Mouse (Mus musculus) gastrocnemius, postnatal 10 days (tissue): ENCODE measurements around the gene B4galt2. TPM values are rescaled to one million over a fixed set of nuclear protein-coding genes. Genes with fewer than 3 reads are reported as not detected.

ENCODE experiments used
- DNase-seq: peaks from one replicate; pipeline ENCODE4 v3.0.0; 2021; ENCODE audit warnings: mixed read lengths
- total RNA-seq, 2 experiments: library from RNA; stranded (reverse); gene quantifications; 2 replicates each; pipeline ENCODE4 v1.2.3; 2021

B4galt2 gene
- total RNA-seq, 2 experiments from 2014 or later = 12.3 to 15.0 TPM

- peak; percentile 50 for DNase-seq
Observed at GRCm38 (mm10) chr4:117834845-117835530, 48.3 kb downstream of the B4galt2 start.

GRCm38 (mm10) chr4:117834457-117834844, 48.8 kb downstream of the B4galt2 start, which contains the start of gene Slc6a9:
Gene Slc6a9, plus strand, starts transcription at chr4:117834506.
- no peak for DNase-seq

- DNase-seq = no peak
Observed at GRCm38 (mm10) chr4:117831920-117832691, 51.2 kb downstream of the B4galt2 start.

- no peak for DNase-seq
Observed at GRCm38 (mm10) chr4:117831499-117831898, 51.8 kb downstream of the B4galt2 start.

- DNase-seq = no peak
Observed at GRCm38 (mm10) chr4:117830801-117831200, 52.5 kb downstream of the B4galt2 start.

GRCm38 (mm10) chr4:117830124-117830551, 53.1 kb downstream of the B4galt2 start:
- DNase-seq = peak; percentile 73

- peak; percentile 72 for DNase-seq
Observed at GRCm38 (mm10) chr4:117829260-117830123, 53.8 kb downstream of the B4galt2 start.

- DNase-seq = no peak
Observed at GRCm38 (mm10) chr4:117828572-117829145, 54.6 kb downstream of the B4galt2 start.

Other genes with a start within 250 kb of the B4galt2 start
- 10 to 100 TPM; 18.8 to 22.7 TPM for gene Dmap1, start 201.2 kb downstream of the B4galt2 start, total RNA-seq
- gene Gm12845, start 159.1 kb downstream of the B4galt2 start, total RNA-seq = not detected
- not detected for gene Klf17, start 117.8 kb downstream of the B4galt2 start, total RNA-seq
- gene Slc6a9, start 49.0 kb downstream of the B4galt2 start, total RNA-seq = 1 to 10 TPM; 5.6 to 6.7 TPM
- under 1 TPM; 0.70 to 0.81 TPM for gene Ccdc24, start 10.9 kb downstream of the B4galt2 start, total RNA-seq
- gene Atp6v0b, start 3.8 kb upstream of the B4galt2 start, total RNA-seq = 10 to 100 TPM; 60.6 to 74.5 TPM
- gene Dph2, start 8.5 kb upstream of the B4galt2 start, total RNA-seq = 1 to 10 TPM; 3.1 to 3.3 TPM
- 100 to 1,000 TPM; 146 to 154 TPM for gene Ipo13, start 31.5 kb upstream of the B4galt2 start, total RNA-seq
- 1 to 10 TPM in 1 of 2 experiments, under 1 TPM in 1; 0.68 to 1.1 TPM for gene Artn, start 46.3 kb upstream of the B4galt2 start, total RNA-seq